Mouse (Mus musculus): Measurements from ENCODE around the gene Kiss1.

- TF ChIP-seq CTCF (IDR thresholded peaks at IDR 0.05; ENCODE audit: control insufficient read depth, insufficient read depth, low read length) (no peak), POLR2A (IDR thresholded peaks at IDR 0.05; ENCODE audit: borderline replicate concordance, control insufficient read depth, low read depth, low read length) (no peak)
Observed at GRCm38 (mm10) chr1:133307318-133307717, 14.4 kb upstream of the Kiss1 start.

All from bone marrow, adult 2 months (tissue).